Mouse (Mus musculus): Measurements from ENCODE around the gene Skp1a.

DNA sequence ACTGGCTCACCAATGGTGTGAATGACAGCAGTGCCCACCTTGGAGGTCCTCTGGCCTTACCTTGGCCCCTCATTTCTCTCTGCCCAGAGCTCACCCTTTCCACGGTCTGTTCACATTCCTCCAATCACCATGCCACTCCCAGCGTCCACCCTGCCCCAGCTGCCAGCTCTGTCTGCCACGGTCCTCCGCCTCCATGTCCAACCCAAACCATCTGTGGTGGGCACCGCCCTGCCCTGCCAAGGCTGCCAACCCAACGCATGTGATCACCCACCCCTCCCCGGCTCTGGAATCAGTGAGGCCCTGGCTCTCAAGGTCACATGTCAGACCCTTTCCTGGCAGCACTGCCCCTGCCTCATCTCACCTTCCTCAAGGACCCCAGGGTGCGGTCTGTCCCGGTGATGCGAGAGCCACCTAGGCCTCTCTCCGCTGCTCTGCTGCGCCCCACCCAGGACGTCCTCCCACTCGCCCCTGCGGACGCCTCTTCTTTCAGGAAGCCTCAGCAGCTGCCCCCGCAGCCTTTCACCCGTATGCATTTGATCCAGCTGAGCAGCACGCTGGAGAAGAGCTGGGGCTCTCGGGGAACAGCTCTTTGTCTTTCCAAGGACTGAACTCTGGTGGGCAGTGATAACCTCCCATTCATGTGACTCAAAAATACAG lies 42.8 kb downstream of the Skp1a start:
- TF ChIP-seq CTCF (IDR thresholded peaks at IDR 0.05; ENCODE audit: low read depth, low read length) (no peak), POLR2AphosphoS5 (IDR thresholded peaks at IDR 0.05; ENCODE audit: insufficient replicate concordance, low read depth, low read length) (no peak)
